Mouse (Mus musculus): ENCODE data around the gene AC170998.1.
A peak's percentile ranks its signal among the peaks of the same experiment; 100 is the strongest.

- TF ChIP-seq CTCF (IDR thresholded peaks at IDR 0.05; ENCODE audit: low read depth) = peak; percentile 9; the same call in 1 of the 2 replicates
- no peak for TF ChIP-seq EP300 (IDR thresholded peaks at IDR 0.05; ENCODE audit: low read depth)
Measured at GRCm38 (mm10) chr17:28743916-28744315, 18.0 kb downstream of the AC170998.1 start.
